Mouse (Mus musculus) urinary bladder, postnatal 36 days (tissue): ENCODE data around the gene Kcnrg.

Experiments
- DNase-seq, 2 experiments: peaks; one replicate each; pipeline ENCODE4 v3.0.0; 2022; ENCODE audit warnings: low spot score in 2 of 2, mixed read lengths in 1 of 2

Kcnrg gene

DNA sequence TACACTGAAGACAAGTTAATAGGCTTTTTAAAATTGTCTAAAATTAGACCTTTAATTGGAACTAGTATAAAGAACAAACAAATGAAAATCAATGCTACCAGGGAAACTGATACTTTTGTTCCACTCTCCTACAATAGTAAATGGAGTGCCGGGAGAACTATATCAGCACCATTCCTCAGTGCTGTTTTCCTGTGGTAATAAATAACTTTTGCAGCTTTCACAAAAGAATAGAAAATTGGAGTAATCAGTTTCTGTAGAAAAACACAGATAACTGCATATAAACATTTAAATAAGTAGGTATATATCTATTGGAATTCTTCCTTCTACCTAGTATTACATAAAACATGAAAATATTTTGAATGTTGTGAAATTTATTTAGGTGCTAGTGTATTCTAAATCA lies 38.3 kb downstream of the Kcnrg start:
- DNase-seq: no peak

DNA sequence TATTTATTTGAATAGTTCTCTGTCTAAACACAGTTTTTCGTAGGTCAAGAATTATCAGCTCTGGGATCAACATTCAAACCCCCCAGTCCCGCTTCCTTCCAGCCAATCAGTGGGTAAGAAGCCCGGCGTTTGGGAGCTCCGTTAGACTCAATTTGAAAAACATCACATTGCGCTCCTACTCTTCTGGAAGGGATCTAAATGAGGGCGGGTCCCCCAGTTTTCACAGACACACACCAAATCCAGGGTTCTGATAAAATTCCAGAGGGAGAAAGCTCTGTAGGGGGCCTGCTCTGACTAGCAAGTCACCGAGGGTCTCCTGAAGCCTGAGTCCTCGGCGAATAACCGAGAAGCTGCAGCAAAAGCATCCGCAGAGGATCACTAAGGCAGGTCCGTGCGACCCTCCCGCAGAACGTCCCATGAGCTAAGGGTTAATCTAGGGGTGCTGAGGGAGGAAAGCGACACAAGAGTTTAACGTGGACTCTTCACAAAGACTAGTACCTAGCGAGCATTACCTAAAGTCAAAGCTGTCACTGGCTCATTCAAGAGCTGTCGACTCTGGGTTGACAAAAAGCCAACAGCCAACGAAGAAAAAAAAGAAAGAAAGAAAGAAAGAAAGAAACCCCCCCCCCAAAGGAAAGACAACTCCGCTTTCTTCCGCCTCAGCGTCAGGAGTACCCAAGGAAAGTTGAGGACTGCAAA lies 40.1 kb downstream of the Kcnrg start:
- DNase-seq: peak; percentile 19 to 43

DNA sequence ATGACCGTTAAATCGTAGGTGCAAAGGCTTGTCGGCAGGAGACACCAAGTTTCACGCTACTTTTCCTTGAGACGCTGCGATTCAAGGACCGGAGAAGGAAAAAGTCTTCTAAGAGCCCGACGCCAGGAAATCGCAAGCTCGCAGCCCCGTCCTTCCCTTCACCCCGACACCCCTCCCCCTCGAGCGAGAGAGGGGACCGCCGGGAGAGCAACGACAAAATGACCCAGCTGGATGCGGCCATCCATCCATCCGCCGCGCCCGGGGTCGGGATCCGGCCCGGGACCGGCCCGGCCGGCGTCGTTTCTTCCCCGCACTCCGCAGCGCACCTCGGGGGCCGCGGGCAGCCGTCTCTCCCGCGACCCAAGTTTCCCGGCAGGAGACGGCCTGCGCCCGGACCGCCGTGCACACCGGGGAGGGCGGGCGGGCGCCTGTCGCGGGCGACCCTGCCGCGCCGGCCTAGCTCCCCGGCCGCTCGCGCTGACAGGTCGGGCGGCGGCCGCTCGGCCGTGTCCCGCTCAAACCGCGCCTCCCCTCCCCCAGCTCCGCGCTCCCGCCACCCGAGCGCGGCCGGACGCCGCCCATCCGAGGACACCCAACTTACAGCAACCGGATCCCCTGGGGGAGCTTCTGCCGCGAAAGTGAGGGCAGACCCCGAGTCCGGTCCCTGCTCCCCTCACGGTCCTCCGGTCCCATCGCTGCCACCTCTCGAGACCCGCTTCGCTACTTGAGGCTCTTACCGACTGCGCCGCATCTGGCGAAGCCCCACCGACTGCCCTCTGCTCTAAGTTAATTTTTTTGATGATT lies 40.8 kb downstream of the Kcnrg start:
- DNase-seq: peak; percentile 34 to 37

DNA sequence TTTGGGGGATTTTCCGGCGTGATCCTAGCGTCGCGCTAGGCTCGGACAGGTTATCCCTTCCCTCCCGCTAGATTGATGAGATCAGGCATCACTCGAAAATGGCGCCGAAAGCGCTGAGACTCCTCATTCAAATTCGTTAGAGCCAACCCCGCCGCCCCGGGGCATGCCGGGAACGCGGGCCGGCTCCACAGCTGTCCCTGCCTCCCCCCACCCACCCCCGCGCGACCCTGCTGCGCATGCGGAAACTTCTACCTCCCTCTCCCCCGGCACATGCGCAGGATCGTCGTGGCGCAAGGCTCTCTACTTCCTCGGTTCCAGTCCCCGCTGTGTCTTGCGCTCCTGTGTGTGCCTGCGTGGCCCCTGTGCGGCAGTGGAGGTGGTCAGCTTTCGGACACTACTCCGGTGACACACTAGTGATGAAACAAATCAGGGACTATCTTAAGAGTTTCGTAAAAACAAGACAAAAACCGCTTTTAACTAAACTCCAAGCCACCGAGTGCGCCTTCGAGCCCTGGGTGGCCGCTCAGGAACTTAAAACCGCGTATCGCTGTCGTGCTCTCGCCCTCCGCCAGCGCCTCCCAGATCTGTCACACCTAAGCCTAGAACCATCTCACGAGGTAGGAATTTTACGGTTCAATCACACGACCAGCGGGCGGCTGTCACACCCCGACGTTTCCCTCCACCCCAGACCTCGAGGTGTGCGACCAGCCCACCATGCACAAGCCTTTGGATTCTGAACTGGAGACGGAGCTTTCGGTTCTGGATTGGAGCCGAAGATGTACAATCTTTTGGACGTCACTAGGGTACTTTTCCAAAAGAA lies 41.6 kb downstream of the Kcnrg start:
- DNase-seq: peak; percentile 91 to 96

DNA sequence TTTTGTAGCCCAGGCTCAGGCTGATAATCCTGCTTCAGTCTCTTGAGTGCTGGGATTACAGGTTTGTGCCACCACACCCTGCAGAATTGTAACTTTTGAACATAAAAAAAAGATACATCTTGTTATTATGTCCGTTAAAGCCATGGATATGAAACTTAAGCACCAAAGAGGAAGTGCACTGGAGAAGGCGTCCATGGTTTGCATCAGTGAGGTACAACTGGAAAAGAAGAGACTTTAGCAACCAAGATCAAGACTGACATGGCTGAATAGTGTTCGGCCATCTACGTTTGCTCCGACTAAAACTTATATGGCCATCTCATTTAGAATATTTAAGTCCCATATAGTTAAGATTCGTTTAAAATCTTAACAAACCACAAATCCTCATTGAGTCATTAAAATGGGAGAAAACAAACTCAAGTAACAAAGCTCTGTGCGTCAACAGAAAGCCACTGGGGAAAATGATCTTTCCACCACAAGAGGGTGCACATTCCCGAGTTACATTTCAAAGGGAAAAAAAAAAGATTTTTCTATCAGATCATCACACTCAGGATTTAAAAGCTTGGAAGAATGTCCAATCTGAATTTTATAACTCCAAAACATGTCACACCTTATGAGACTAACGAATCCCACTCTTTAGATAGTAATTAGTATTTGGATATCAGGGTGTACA lies 43.2 kb downstream of the Kcnrg start:
- no peak for DNase-seq

DNA sequence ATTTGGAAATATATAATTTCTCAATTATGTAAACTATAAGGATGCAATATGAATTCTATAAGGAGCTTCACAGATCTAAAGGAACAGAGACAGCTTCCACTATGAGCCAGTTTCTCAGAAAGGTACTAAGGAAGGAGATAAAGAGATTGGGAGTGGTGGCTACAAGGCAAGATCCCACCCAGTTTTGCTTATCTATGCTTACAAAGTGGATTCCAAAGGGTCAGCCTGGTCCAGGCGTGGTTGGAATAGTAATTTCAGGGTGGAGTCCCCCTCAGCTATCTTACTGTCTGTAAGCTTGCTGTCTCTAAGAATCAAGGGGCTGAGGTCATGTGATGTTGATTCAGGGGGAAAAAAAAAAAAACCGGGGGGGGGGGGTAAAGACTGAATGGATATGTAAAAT lies 49.2 kb downstream of the Kcnrg start:
- DNase-seq: no peak

DNA sequence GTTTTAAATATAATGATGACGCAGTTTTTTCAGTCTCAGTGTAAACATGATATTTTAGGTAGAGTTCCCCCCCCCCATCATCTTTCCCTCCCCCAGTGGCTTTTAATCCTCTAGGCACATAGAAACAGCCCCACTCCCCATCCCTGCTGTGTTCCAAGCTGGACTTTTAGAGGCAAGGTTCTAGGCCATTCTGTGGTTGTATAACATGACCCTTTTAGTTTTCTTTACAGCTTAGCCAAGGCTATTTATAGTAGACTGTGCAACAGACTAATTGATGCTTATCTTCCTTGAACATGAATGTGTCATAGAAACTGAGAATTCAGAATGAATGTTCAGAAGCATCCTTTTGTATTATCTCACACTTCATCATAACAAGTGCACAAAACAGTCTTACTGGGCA lies 54.2 kb downstream of the Kcnrg start:
- DNase-seq: no peak

DNA sequence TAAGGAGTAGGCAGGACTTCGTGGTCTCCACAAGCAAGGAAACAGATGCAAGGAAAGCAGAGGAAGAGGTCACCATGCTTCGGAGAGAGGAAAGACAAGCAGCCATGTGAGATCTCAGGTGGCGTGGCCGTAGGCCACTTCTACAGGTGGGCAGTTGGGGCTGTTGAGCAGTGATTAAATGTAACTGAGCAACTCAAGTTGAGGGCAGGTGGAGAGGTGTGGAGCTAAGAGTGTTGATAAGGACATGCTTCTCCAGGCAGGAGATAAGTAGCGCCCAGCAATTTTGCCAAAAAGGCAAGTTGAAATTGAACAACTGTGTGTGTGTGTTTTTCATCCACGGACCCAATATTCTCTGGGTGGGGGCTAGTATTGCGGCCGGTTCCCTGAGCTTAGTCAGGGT lies 55.0 kb downstream of the Kcnrg start:
- no peak for DNase-seq
